Mouse (Mus musculus): ENCODE data around the gene Slc2a8.

DNA sequence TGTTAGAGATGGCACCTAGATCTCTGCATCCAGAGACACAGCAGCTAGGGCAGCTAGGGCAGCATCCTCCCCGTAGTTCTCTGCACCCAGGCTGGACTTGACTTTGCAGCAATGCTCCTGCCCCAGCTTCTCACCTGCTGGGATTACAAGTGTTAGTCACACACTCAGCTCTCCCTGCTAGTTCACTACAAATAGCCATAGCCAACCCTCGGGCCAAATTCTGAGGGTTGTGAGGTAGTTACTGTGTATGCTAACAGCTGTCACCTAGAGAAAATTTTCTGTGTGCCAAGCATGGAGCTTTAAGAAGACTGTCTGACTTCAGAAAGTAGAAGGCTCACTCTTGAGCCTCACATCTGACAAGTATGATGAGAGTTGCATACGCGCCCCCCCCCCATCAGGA, 15.9 kb upstream of the Slc2a8 start:
- TF ChIP-seq TAL1 (IDR thresholded peaks at IDR 0.05; ENCODE audit: low read length) = no peak
- TF ChIP-seq GATA1 (IDR thresholded peaks at IDR 0.05; ENCODE audit: low read length) = no peak
